Mouse (Mus musculus) liver, embryonic 13.5 days (tissue): ENCODE data around the gene Efcab2. TPM values are rescaled to one million over a fixed set of nuclear protein-coding genes. Genes with fewer than 3 reads are reported as not detected.
A peak's percentile ranks its signal among the peaks of the same experiment; 100 is the strongest.

Experiments used
- ATAC-seq: fragments of 200-750 bp; cut with Nextera tagmentation; 2 replicates; pipeline ENCODE4 v1.8.0; 2017; ENCODE audit warnings: low read depth, mild to moderate bottlenecking, moderate number of reproducible peaks, moderate library complexity
- DNase-seq: peaks from one replicate; pipeline ENCODE4 v3.0.0; 2022
- H3K27ac ChIP-seq: fragments of 300-500 bp; sonication (generic); 2 replicates; pipeline ENCODE4 v1.5.1; 2015; ENCODE audit warnings: moderate library complexity, mild to moderate bottlenecking, inconsistent platforms
- H3K27me3 ChIP-seq: fragments of 300-500 bp; sonication (generic); 2 replicates; pipeline ENCODE4 v1.6.1; 2015; ENCODE audit warnings: mild to moderate bottlenecking, inconsistent platforms
- H3K36me3 ChIP-seq: fragments of 300-500 bp; sonication (generic); 2 replicates; pipeline ENCODE4 v1.6.1; 2015; ENCODE audit warnings: mild to moderate bottlenecking, inconsistent platforms
- H3K4me1 ChIP-seq: fragments of 300-500 bp; sonication (generic); replicated peaks from 2 replicates; pipeline ENCODE4 v1.6.1; 2015; ENCODE audit warnings: inconsistent platforms
- H3K4me2 ChIP-seq: fragments of 300-500 bp; sonication (generic); 2 replicates; pipeline ENCODE4 v1.6.1; 2015; ENCODE audit warnings: inconsistent platforms, mild to moderate bottlenecking, moderate library complexity
- H3K4me3 ChIP-seq: fragments of 300-500 bp; sonication (generic); replicated peaks from 2 replicates; pipeline ENCODE4 v1.5.1; 2015; ENCODE audit warnings: mild to moderate bottlenecking, inconsistent platforms
- H3K9ac ChIP-seq: fragments of 300-500 bp; sonication (generic); 2 replicates; pipeline ENCODE4 v1.6.1; 2015; ENCODE audit warnings: mild to moderate bottlenecking, inconsistent platforms
- H3K9me3 ChIP-seq: fragments of 300-500 bp; sonication (generic); replicated peaks from 2 replicates; pipeline ENCODE4 v1.6.1; 2016; ENCODE audit warnings: inconsistent platforms
- WGBS: fragments of 180-500 bp; shearing (Covaris S2); methylation state at CpG from one replicate; pipeline ENCODE4 v1.1.7; 2015; ENCODE audit not compliant: insufficient replicate concordance; 5-methylcytosine and 5-hydroxymethylcytosine counted together
- polyA plus RNA-seq: library from polyadenylated mRNA; unstranded; fragments of >200 nt; fragmentation: Nextera tagmentation; extraction: Ambion mirVana; gene quantifications from 2 replicates; pipeline ENCODE4 v1.2.1, GENCODE M21; 2015

The Efcab2 gene
- 3.4 and 4.9 TPM in 2 replicates for polyA plus RNA-seq

DNA sequence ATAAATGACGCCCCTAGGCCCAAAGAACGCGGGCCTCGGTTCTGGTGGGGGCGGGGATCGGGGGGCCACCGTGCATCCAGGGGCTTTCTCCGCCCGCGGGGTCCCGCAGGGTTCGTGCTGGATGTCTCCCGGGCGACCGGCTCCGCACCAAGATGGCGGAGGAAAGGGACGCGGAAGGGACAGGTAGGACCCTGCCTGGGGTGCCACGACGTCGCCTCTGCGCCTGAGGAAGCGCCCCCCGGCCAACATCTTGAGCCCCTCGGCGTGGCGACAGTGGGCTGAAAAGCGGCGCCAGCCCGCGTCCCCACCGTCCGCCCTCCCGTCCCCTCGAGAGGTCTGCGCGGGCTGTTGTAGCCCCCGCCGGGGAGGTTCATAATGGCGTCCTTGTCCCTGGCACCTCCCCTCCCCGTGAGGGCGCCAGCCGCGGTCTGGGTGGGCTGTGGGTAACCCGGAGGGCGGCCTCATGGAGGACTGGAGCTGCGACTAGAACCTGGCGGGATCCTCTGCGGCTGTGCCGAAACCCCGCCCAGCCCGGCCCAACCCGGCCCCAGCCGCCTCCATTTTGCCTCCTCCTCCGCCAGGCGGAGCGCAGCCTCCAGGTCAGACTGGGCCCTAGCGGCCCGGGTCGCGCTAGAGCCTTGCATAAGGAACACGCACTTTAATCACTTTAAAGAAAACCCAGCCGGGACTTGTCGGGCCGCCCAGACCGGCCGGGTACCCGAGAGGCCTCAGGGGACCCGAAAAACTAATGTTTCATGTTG lies at the start of gene Efcab2:
Gene Efcab2 (plus strand): TSS at position 135 of the 761 bp plus-strand sequence.
- Histone ChIP-seq H3K9ac (peak within 1 kb of the TSS; percentile 98), H3K9me3 (no peaks in the 10 kb centered on the region), H3K4me3 (peak within 1 kb of the TSS; percentile 86), H3K36me3 (no peaks in the 10 kb centered on the region), H3K4me1 (peaks cover 35% of the 10 kb centered on the region), H3K27me3 (no peaks in the 10 kb centered on the region), H3K27ac (peak within 1 kb of the TSS; percentile 98), H3K4me2 (peak within 1 kb of the TSS; percentile 82)
- DNase-seq: peak; percentile 85
- WGBS: under 1% methylated on average over 57 of the region's 70 CpGs
- ATAC-seq: peak; percentile 92

GRCm38 (mm10) chr1:178357776-178358710 lies 47.8 kb upstream of the Efcab2 start:
- DNase-seq (no peak), ATAC-seq (no peak)
- H3K27me3 ChIP-seq: no peaks in the 10 kb centered on the region
- no peak overlapping the region for H3K9ac ChIP-seq
- H3K36me3 ChIP-seq: no peaks in the 10 kb centered on the region
- no peaks in the 10 kb centered on the region for H3K4me1 ChIP-seq
- no peak overlapping the region for H3K4me2 ChIP-seq
- no peaks in the 10 kb centered on the region for H3K9me3 ChIP-seq
- 69% methylated on average over 12 of the region's 12 CpGs for WGBS
- no peak overlapping the region for H3K27ac ChIP-seq
- H3K4me3 ChIP-seq: no peak overlapping the region

DNA sequence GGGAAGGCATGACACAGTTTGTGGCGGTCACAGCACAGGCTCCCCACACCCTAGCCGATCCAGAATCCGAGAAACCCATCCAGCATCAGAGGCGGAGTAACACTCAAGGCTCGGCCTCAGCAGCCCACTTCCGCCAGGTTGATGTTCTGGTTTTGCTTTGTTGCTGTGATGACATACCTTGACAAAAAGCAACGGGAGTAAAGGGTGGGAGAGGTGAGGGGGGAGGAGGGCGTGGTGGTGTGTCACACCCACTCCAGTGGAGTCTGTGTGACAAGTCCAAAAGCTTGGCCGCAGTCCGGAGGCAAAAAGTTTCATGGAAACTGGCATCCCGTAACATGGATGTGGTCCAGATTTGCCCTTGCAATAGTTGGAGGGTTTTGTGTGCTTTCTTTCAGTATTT lies 45.6 kb upstream of the Efcab2 start:
- Histone ChIP-seq H3K27ac (no peak overlapping the region), H3K4me1 (no peaks in the 10 kb centered on the region), H3K4me3 (no peak overlapping the region), H3K9ac (no peak overlapping the region), H3K27me3 (no peaks in the 10 kb centered on the region), H3K9me3 (no peaks in the 10 kb centered on the region), H3K4me2 (no peak overlapping the region), H3K36me3 (no peaks in the 10 kb centered on the region)
- 61% methylated on average over 11 of the region's 11 CpGs for WGBS
- ATAC-seq (no peak), DNase-seq (no peak)

DNA sequence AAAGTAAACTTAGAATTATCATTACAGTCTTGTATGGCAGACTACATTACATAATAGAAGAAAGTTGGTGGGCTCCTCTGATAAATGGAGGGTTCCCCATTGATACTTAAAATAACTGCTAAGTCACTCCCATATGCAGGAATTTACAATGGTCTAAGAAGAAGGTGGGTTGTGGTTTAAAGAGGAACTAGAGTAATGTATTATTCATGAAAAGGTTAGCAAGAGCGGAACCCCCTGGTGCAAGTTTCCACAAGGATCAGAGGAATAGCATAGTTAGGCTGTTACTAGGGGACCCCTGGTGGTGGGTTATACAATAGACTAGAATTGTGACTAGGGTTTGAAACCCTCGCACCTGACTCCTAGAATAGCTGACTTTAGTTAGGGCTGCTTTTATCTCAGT lies 45.2 kb upstream of the Efcab2 start:
- Histone ChIP-seq H3K9me3 (no peaks in the 10 kb centered on the region), H3K4me2 (no peak overlapping the region), H3K27me3 (no peaks in the 10 kb centered on the region), H3K36me3 (no peaks in the 10 kb centered on the region), H3K4me3 (no peak overlapping the region), H3K9ac (no peak overlapping the region), H3K4me1 (no peaks in the 10 kb centered on the region), H3K27ac (no peak overlapping the region)
- DNase-seq (no peak), ATAC-seq (no peak)
- 57% methylated on average over 2 of the region's 2 CpGs for WGBS

DNA sequence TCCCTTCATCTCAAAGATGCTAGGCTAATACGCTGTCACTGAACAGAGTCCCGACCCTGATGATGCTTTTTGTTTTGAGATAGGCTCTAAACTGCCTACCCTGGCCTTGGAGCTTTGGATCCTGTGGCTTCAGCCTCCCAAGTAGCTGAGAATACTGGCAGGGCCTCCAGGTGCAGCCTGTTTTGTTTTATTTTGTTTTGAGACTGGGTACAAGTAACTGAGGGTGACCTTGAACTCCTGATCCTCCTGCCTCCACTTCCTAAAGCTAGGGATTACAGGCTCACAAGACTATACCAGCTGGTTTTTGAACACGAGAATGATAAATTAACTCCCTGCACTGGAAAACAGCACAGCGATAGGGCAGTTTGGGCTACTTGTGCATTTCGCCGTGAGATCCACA lies 40.7 kb upstream of the Efcab2 start:
- Histone ChIP-seq H3K4me3 (no peak overlapping the region), H3K4me1 (peaks cover 21% of the 10 kb centered on the region), H3K9me3 (no peaks in the 10 kb centered on the region), H3K27ac (no peak overlapping the region), H3K9ac (no peak overlapping the region), H3K4me2 (no peak overlapping the region), H3K36me3 (no peaks in the 10 kb centered on the region), H3K27me3 (no peaks in the 10 kb centered on the region)
- DNase-seq (no peak), ATAC-seq (no peak)
- WGBS: 72% methylated on average over 6 of the region's 6 CpGs

- Histone ChIP-seq H3K4me1 (peaks cover 29% of the 10 kb centered on the region), H3K4me3 (no peak overlapping the region), H3K27me3 (no peaks in the 10 kb centered on the region), H3K27ac (no peak overlapping the region; the same call in 1 of the 2 replicates), H3K9ac (no peak overlapping the region), H3K36me3 (no peaks in the 10 kb centered on the region), H3K9me3 (no peaks in the 10 kb centered on the region), H3K4me2 (peak overlapping the region; percentile 79; the same call in 1 of the 2 replicates)
- WGBS: 71% methylated on average over 6 of the region's 6 CpGs
- no peak for ATAC-seq
- no peak for DNase-seq
Measured at GRCm38 (mm10) chr1:178368121-178368520, 37.8 kb upstream of the Efcab2 start.

DNA sequence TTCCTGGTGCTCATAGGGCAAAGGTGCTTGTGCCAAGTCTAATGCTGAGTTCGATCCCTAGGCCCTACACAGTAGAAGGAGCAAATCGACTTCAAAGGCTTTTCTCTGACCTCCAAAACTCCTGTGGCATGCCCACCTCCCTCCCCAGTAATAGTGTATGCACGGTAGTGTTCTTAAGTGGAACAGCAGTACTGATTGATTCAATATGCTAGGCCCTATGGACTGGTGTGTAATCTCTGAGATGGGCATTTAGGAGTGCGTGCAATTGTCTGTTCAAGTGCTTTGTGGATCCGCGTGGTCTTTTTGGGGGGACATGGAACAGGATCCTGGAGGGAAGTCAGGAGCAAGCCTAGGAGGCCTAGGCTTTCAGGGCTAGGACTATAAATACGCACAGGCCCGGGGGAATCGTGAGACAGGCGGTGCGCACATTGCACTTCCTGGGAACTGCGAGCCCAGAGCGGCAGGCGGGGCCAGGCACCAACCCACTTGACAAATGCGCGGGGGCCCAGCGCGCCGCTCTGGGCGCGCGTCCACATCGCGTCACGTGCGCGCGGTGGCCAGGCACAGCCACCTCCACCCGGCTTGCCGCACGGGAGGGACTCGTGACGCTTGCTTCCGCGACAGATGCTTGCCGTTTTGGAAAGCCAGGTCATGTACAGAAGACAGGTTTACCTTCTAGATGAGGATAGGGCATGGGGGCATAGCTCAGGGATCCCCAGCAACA lies 37.2 kb upstream of the Efcab2 start:
- Histone ChIP-seq H3K9ac (peak overlapping the region; percentile 74), H3K27ac (peak overlapping the region; percentile 84), H3K4me1 (peaks cover 33% of the 10 kb centered on the region), H3K4me2 (peak overlapping the region; percentile 79), H3K4me3 (peak overlapping the region; percentile 62), H3K27me3 (no peaks in the 10 kb centered on the region), H3K9me3 (no peaks in the 10 kb centered on the region), H3K36me3 (no peaks in the 10 kb centered on the region)
- peak; percentile 76 for DNase-seq
- WGBS: 4% methylated on average over 36 of the region's 36 CpGs
- ATAC-seq: peak; percentile 95

- 2% methylated on average over 11 of the region's 11 CpGs for WGBS
- Histone ChIP-seq H3K4me1 (peaks cover 33% of the 10 kb centered on the region), H3K36me3 (no peaks in the 10 kb centered on the region), H3K9ac (peak overlapping the region; percentile 74), H3K27ac (peak overlapping the region; percentile 84), H3K27me3 (no peaks in the 10 kb centered on the region), H3K9me3 (no peaks in the 10 kb centered on the region), H3K4me3 (peak overlapping the region; percentile 62), H3K4me2 (peak overlapping the region; percentile 79)
- ATAC-seq: peak; percentile 82
- DNase-seq: peak; percentile 37
Measured at GRCm38 (mm10) chr1:178369272-178369651, 36.6 kb upstream of the Efcab2 start.

DNA sequence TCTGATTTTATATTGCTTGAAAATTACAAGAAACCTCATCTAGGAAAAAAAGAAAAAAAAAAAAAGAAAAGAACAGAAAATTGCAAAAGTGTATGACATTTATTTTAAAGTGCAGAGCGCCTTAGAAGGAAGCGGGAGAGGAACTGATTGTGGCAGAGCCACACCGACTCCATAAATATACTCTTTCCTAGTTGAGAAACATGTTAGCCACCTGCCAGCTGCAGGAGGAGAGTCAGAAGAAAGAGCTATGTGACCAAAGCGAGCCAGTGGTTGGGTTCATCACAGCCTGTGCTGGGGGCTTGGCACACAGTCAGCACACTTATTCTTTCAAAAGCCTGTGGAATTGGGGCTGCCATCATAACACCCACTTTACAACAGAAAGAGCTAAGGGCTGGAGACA lies 33.2 kb upstream of the Efcab2 start:
- Histone ChIP-seq H3K9ac (no peak overlapping the region), H3K9me3 (no peaks in the 10 kb centered on the region), H3K27ac (no peak overlapping the region), H3K27me3 (no peaks in the 10 kb centered on the region), H3K4me1 (peaks cover 36% of the 10 kb centered on the region), H3K4me3 (no peak overlapping the region), H3K4me2 (no peak overlapping the region), H3K36me3 (no peaks in the 10 kb centered on the region)
- ATAC-seq: no peak
- no peak for DNase-seq
- WGBS: 62% methylated on average over 4 of the region's 4 CpGs

- Histone ChIP-seq H3K9ac (no peak overlapping the region), H3K36me3 (no peaks in the 10 kb centered on the region), H3K27me3 (no peaks in the 10 kb centered on the region), H3K27ac (no peak overlapping the region), H3K9me3 (no peaks in the 10 kb centered on the region), H3K4me2 (no peak overlapping the region), H3K4me3 (no peak overlapping the region), H3K4me1 (peaks cover 23% of the 10 kb centered on the region)
- no peak for ATAC-seq
- no peak for DNase-seq
Measured at GRCm38 (mm10) chr1:178375381-178375780, 30.5 kb upstream of the Efcab2 start.

- Histone ChIP-seq H3K4me3 (no peak overlapping the region), H3K9ac (no peak overlapping the region), H3K4me2 (no peak overlapping the region), H3K27ac (no peak overlapping the region), H3K4me1 (peaks cover 22% of the 10 kb centered on the region), H3K9me3 (no peaks in the 10 kb centered on the region), H3K36me3 (no peaks in the 10 kb centered on the region), H3K27me3 (no peaks in the 10 kb centered on the region)
- ATAC-seq (peak; percentile 82), DNase-seq (peak; percentile 59)
- 38% methylated on average over 2 of the region's 2 CpGs for WGBS
Measured at GRCm38 (mm10) chr1:178376061-178376460, 29.8 kb upstream of the Efcab2 start.
